22 mouse cellular contexts compared by ENCODE assay signal in genomic region chr14:118983396-118983795, GRCm38 (mm10). TPM values are rescaled to one million over a fixed set of nuclear protein-coding genes. Genes with fewer than 3 reads are reported as not detected.
DNase-seq lines count a peak whose midpoint lies in the region; ATAC-seq and TF ChIP-seq lines count a peak whose summit lies in the region.
"Had no signal": no experiment of that assay in that cellular context is flagged by ENCODE, and none has a peak within 500 bp of the region (broad histone marks: within the 10 kb centered on the region; RNA-seq: fewer than 3 reads in every experiment).

No protein-coding gene starts in this region.

- H3K9me3 ChIP-seq in heart, embryonic 12.5 days (replicated peaks) = no peaks in the 10 kb centered on the region
- H3K9me3 ChIP-seq in heart, postnatal 0 days (replicated peaks; ENCODE audit: control insufficient read depth, low read length) = no peaks in the 10 kb centered on the region
- H3K9me3 ChIP-seq in kidney, postnatal 0 days (replicated peaks; ENCODE audit: low read length) = no peaks in the 10 kb centered on the region
- no peaks in the 10 kb centered on the region for H3K9me3 ChIP-seq in ES-Bruce4 (replicated peaks; ENCODE audit: control insufficient read depth, insufficient read depth, low read length, poor library complexity, severe bottlenecking)
- H3K9me3 ChIP-seq: embryonic facial prominence, embryonic 15.5 days; G1E; hindbrain, embryonic 12.5 days; intestine, embryonic 15.5 days had no signal

- no peak for TF ChIP-seq CTCF in heart, postnatal 0 days (IDR thresholded peaks at IDR 0.05; ENCODE audit: low read depth)
- TF ChIP-seq CTCF in kidney, postnatal 0 days (IDR thresholded peaks at IDR 0.05; ENCODE audit: low read depth) = no peak
- TF ChIP-seq CTCF in ES-Bruce4 (IDR thresholded peaks at IDR 0.05; ENCODE audit: low read depth, low read length) = no peak

- intact Hi-C loops in heart, postnatal 36 days (cut with DNase I) = no loop called here

- no peaks in the 10 kb centered on the region; the same call in 1 of the 2 replicates for H3K4me1 ChIP-seq in heart, embryonic 12.5 days (replicated peaks)
- H3K4me1 ChIP-seq in heart, postnatal 0 days (ENCODE audit: control insufficient read depth, insufficient read depth) = no peaks in the 10 kb centered on the region
- H3K4me1 ChIP-seq in kidney, postnatal 0 days (replicated peaks; ENCODE audit: insufficient read depth, low read length) = no peaks in the 10 kb centered on the region
- H3K4me1 ChIP-seq in ES-Bruce4 (ENCODE audit: control insufficient read depth, insufficient read depth, low read length) = peaks cover 2% of the 10 kb centered on the region
- H3K4me1 ChIP-seq: embryonic facial prominence, embryonic 15.5 days; hindbrain, embryonic 12.5 days; intestine, embryonic 15.5 days had no signal

- no peak for ATAC-seq in heart, embryonic 12.5 days (ENCODE audit: insufficient number of reproducible peaks, low FRiP score)
- no peak for ATAC-seq in heart, postnatal 0 days (ENCODE audit: insufficient read depth, low read depth)
- ATAC-seq in kidney, postnatal 0 days (replicated peaks; ENCODE audit: low FRiP score, low read depth) = no peak
- no peak for ATAC-seq in cerebellum, adult (ENCODE audit: insufficient number of reproducible peaks, low FRiP score, low TSS enrichment)
- ATAC-seq: forebrain, embryonic 16.5 days; intestine, embryonic 15.5 days had no signal

- TF ChIP-seq EP300 in heart, postnatal 0 days (IDR thresholded peaks at IDR 0.05; ENCODE audit: low read depth) = no peak
- no peak for TF ChIP-seq EP300 in ES-Bruce4 (IDR thresholded peaks at IDR 0.05; ENCODE audit: insufficient read depth, low read depth, low read length)

- no peak overlapping the region for H3K4me2 ChIP-seq in heart, embryonic 12.5 days
- no peak overlapping the region for H3K4me2 ChIP-seq in heart, postnatal 0 days (ENCODE audit: low read depth, low read length)
- H3K4me2 ChIP-seq in kidney, postnatal 0 days (ENCODE audit: low read length) = no peak overlapping the region
- H3K4me2 ChIP-seq: embryonic facial prominence, embryonic 15.5 days; hindbrain, embryonic 12.5 days; intestine, embryonic 15.5 days had no signal

- TF ChIP-seq POLR2A in ES-Bruce4 (IDR thresholded peaks at IDR 0.05; ENCODE audit: insufficient read depth, low read length) = no peak

- H3K4me3 ChIP-seq in heart, embryonic 12.5 days = no peak overlapping the region
- no peak overlapping the region for H3K4me3 ChIP-seq in heart, postnatal 0 days (ENCODE audit: low read depth, low read length)
- no peak overlapping the region for H3K4me3 ChIP-seq in kidney, postnatal 0 days (replicated peaks; ENCODE audit: low read depth, low read length)
- H3K4me3 ChIP-seq in ES-Bruce4 (ENCODE audit: low read depth, low read length) = no peak overlapping the region
- H3K4me3 ChIP-seq: embryonic facial prominence, embryonic 15.5 days; erythroblast, embryonic 14.5 days; hindbrain, embryonic 12.5 days; intestine, embryonic 15.5 days had no signal

- H3K36me3 ChIP-seq in heart, embryonic 12.5 days = peaks cover 38% of the 10 kb centered on the region
- H3K36me3 ChIP-seq in heart, postnatal 0 days (replicated peaks; ENCODE audit: control insufficient read depth, insufficient read depth, low read length) = peaks cover 35% of the 10 kb centered on the region
- H3K36me3 ChIP-seq in kidney, postnatal 0 days (ENCODE audit: insufficient read depth, low read length) = peaks cover 20% of the 10 kb centered on the region; the same call in 1 of the 2 replicates
- H3K36me3 ChIP-seq in ES-Bruce4 (ENCODE audit: control insufficient read depth, insufficient read depth, low read length, poor library complexity, severe bottlenecking) = no peaks in the 10 kb centered on the region

- H3K9ac ChIP-seq in heart, embryonic 12.5 days = no peak overlapping the region
- H3K9ac ChIP-seq in heart, postnatal 0 days (replicated peaks; ENCODE audit: low read depth, low read length) = no peak overlapping the region
- H3K9ac ChIP-seq in kidney, postnatal 0 days (ENCODE audit: low read depth, low read length) = no peak overlapping the region
- no peak overlapping the region for H3K9ac ChIP-seq in ES-Bruce4 (ENCODE audit: low read depth, poor library complexity, severe bottlenecking)
- H3K9ac ChIP-seq: embryonic facial prominence, embryonic 15.5 days; hindbrain, embryonic 12.5 days; intestine, embryonic 15.5 days had no signal

- DNase-seq in heart, adult 8-10 months (ENCODE audit: low spot score) = no peak
- no peak for DNase-seq in heart, postnatal 0 days (ENCODE audit: low spot score)
- no peak for DNase-seq in heart, postnatal 36 days
- no peak for DNase-seq in kidney, postnatal 0 days (ENCODE audit: low spot score)
- no peak for DNase-seq in kidney, adult 11 months
- DNase-seq: adrenal gland, adult 8-10 months; adrenal gland, postnatal 36 days; cerebellum, adult 11 months; cerebellum, adult 8-10 months; cerebellum, postnatal 14 days; embryo, embryonic 11 days; gastrocnemius, postnatal 10 days; kidney, adult 2 months had no signal

- H3K27me3 ChIP-seq in heart, embryonic 12.5 days (replicated peaks) = no peaks in the 10 kb centered on the region
- H3K27me3 ChIP-seq in heart, postnatal 0 days (ENCODE audit: control insufficient read depth, insufficient read depth, low read length) = no peaks in the 10 kb centered on the region
- no peaks in the 10 kb centered on the region for H3K27me3 ChIP-seq in kidney, postnatal 0 days (ENCODE audit: insufficient read depth, low read length)
- H3K27me3 ChIP-seq in ES-Bruce4 (ENCODE audit: control insufficient read depth, insufficient read depth, low read length, poor library complexity, severe bottlenecking) = no peaks in the 10 kb centered on the region
- H3K27me3 ChIP-seq: embryonic facial prominence, embryonic 15.5 days; hindbrain, embryonic 12.5 days; intestine, embryonic 15.5 days had no signal

- H3K27ac ChIP-seq in heart, embryonic 12.5 days (ENCODE audit: poor library complexity, severe bottlenecking) = peak overlapping the region; percentile 36
- H3K27ac ChIP-seq in heart, postnatal 0 days (ENCODE audit: low read depth) = peak overlapping the region; percentile 61; the same call in 1 of the 2 replicates
- H3K27ac ChIP-seq in kidney, postnatal 0 days = peak overlapping the region; percentile 57; the same call in 1 of the 2 replicates
- 0 out of 2 replicates have a peak overlapping the region, but pooled peaks have one; percentile 84 for H3K27ac ChIP-seq in ES-Bruce4 (ENCODE audit: insufficient read depth, low read length)
- H3K27ac ChIP-seq: embryonic facial prominence, embryonic 15.5 days; hindbrain, embryonic 12.5 days; intestine, embryonic 15.5 days had no signal

RNA-seq across cellular contexts. Expression of gene Dnajc3, which starts 45.6 kb away (rescaled TPM):
- 32.7 and 33.1 TPM in 2 replicates for polyA plus RNA-seq in heart, embryonic 12.5 days (2016; fragmentation: Nextera tagmentation; extraction: Ambion mirVana)
- total RNA-seq in heart, adult 8-10 months (2022) = 10 to 100 TPM; 25.5 to 33.5 (median 28.4) TPM
- total RNA-seq in heart, postnatal 0 days (2014; rRNA removed; ENCODE audit: low replicate concordance) = 15.6 and 19.7 TPM in 2 replicates
- 17.2 and 19.8 TPM in 2 replicates for polyA plus RNA-seq in heart, postnatal 0 days (2015; fragmentation: Nextera tagmentation; extraction: Ambion mirVana)
- total RNA-seq in heart, postnatal 36 days (2021) = 10 to 100 TPM; 26.8 to 34.0 TPM
- 43.1 and 46.3 TPM in 2 replicates for polyA plus RNA-seq in kidney, postnatal 0 days (2015; fragmentation: Nextera tagmentation; extraction: Ambion mirVana)
- 32.4 and 33.2 TPM in 2 replicates for polyA plus RNA-seq in ES-Bruce4 (2011; ENCODE audit: insufficient read depth, insufficient read length, low read depth, missing spikeins)

RNA-seq across cellular contexts. Expression of gene Dzip1, which starts 58.1 kb away (rescaled TPM):
- 9.3 and 10.1 TPM in 2 replicates for polyA plus RNA-seq in heart, embryonic 12.5 days (2016; fragmentation: Nextera tagmentation; extraction: Ambion mirVana)
- 1 to 10 TPM; 2.1 to 3.1 (median 2.5) TPM for total RNA-seq in heart, adult 8-10 months (2022)
- 3.4 and 7.5 TPM in 2 replicates for total RNA-seq in heart, postnatal 0 days (2014; rRNA removed; ENCODE audit: low replicate concordance)
- 1.2 and 1.3 TPM in 2 replicates for polyA plus RNA-seq in heart, postnatal 0 days (2015; fragmentation: Nextera tagmentation; extraction: Ambion mirVana)
- total RNA-seq in heart, postnatal 36 days (2021) = 1 to 10 TPM; 1.6 to 2.1 TPM
- polyA plus RNA-seq in kidney, postnatal 0 days (2015; fragmentation: Nextera tagmentation; extraction: Ambion mirVana) = 10.3 and 10.7 TPM in 2 replicates
- 47.2 and 57.6 TPM in 2 replicates for polyA plus RNA-seq in ES-Bruce4 (2011; ENCODE audit: insufficient read depth, insufficient read length, low read depth, missing spikeins)
